Mouse (Mus musculus) left cerebral cortex, postnatal 25 days (tissue): ENCODE results near the gene Gnl3. TPM values are rescaled to one million over a fixed set of nuclear protein-coding genes. Genes with fewer than 3 reads are reported as not detected.

Source experiments
- total RNA-seq, 2 experiments: library from RNA; stranded (reverse); gene quantifications; 2 replicates each; pipeline ENCODE4 v1.2.3; 2021

The Gnl3 gene
- total RNA-seq, 2 experiments from 2014 or later, result 41.9 to 48.9 TPM

Other genes with a start within 250 kb of the Gnl3 start
- 10 to 100 TPM; 18.7 to 21.0 TPM for gene Tmem110, start 193.6 kb downstream of the Gnl3 start, total RNA-seq
- gene Mustn1, start 140.0 kb downstream of the Gnl3 start, total RNA-seq, result 1 to 10 TPM; 3.1 to 3.8 TPM
- gene Itih4, start 132.7 kb downstream of the Gnl3 start, total RNA-seq, result under 1 TPM; 0.11 to 0.30 TPM
- gene Itih3, start 95.4 kb downstream of the Gnl3 start, total RNA-seq, result 10 to 100 TPM; 17.2 to 22.3 TPM
- not detected for gene Itih1, start 75.9 kb downstream of the Gnl3 start, total RNA-seq
- gene Nek4, start 67.8 kb downstream of the Gnl3 start, total RNA-seq, result 10 to 100 TPM; 15.6 to 18.9 TPM
- gene Glt8d1, start 17.8 kb downstream of the Gnl3 start, total RNA-seq, result 10 to 100 TPM; 39.5 to 42.1 TPM
- 100 to 1,000 TPM; 165 to 185 TPM for gene Spcs1, start 17.5 kb downstream of the Gnl3 start, total RNA-seq
- 10 to 100 TPM; 56.2 to 58.1 TPM for gene Pbrm1, start within 50 bp of the Gnl3 start, total RNA-seq
- gene Smim4, start 109.8 kb upstream of the Gnl3 start, total RNA-seq, result 10 to 100 TPM; 20.4 to 28.4 TPM
- 1 to 10 TPM; 3.3 to 4.1 TPM for gene Nt5dc2, start 111.9 kb upstream of the Gnl3 start, total RNA-seq
- gene Stab1, start 149.5 kb upstream of the Gnl3 start, total RNA-seq, result 10 to 100 TPM; 19.8 to 30.3 TPM
- 10 to 100 TPM; 65.9 to 79.1 TPM for gene Tnnc1, start 189.2 kb upstream of the Gnl3 start, total RNA-seq
- gene Nisch, start 197.8 kb upstream of the Gnl3 start, total RNA-seq, result 100 to 1,000 TPM; 375 to 386 TPM
- 1 to 10 TPM; 4.9 to 5.5 TPM for gene Sema3g, start 198.7 kb upstream of the Gnl3 start, total RNA-seq
- gene Phf7, start 232.2 kb upstream of the Gnl3 start, total RNA-seq, result 1 to 10 TPM; 3.2 to 4.2 TPM
- gene Bap1, start 232.3 kb upstream of the Gnl3 start, total RNA-seq, result 100 to 1,000 TPM; 138 to 146 TPM